Mouse (Mus musculus): ENCODE results near the gene Sox6. TPM values are rescaled to one million over a fixed set of nuclear protein-coding genes. Genes with fewer than 3 reads are reported as not detected.
A peak's percentile ranks its signal among the peaks of the same experiment; 100 is the strongest.

The Sox6 gene
- polyA plus RNA-seq, 1 experiment from 2014 or later: 33.0 TPM

- Histone ChIP-seq H3K4me1 (replicated peaks; ENCODE audit: control insufficient read depth, insufficient read depth, low read length) (peaks cover 20% of the 10 kb centered on the region), H3K9ac (ENCODE audit: low read length) (no peak overlapping the region), H3K36me3 (ENCODE audit: control insufficient read depth, insufficient read depth, low read length) (no peaks in the 10 kb centered on the region), H3K9me3 (ENCODE audit: control insufficient read depth, low read length) (no peaks in the 10 kb centered on the region), H3K4me2 (ENCODE audit: low read length) (no peak overlapping the region), H3K27ac (ENCODE audit: low read depth) (no peak overlapping the region), H3K27me3 (replicated peaks; ENCODE audit: control insufficient read depth, insufficient read depth, low read length) (no peaks in the 10 kb centered on the region), H3K4me3 (ENCODE audit: low read depth, low read length) (no peak overlapping the region)
- DNase-seq (ENCODE audit: low spot score) (no peak), ATAC-seq (replicated peaks; ENCODE audit: low FRiP score, low TSS enrichment, low read depth) (no peak)
- 41% methylated on average over 5 of the region's 5 CpGs for WGBS
These were observed 286.4 kb downstream of the Sox6 start for GRCm38 (mm10) chr7:115752121-115752634.

DNA sequence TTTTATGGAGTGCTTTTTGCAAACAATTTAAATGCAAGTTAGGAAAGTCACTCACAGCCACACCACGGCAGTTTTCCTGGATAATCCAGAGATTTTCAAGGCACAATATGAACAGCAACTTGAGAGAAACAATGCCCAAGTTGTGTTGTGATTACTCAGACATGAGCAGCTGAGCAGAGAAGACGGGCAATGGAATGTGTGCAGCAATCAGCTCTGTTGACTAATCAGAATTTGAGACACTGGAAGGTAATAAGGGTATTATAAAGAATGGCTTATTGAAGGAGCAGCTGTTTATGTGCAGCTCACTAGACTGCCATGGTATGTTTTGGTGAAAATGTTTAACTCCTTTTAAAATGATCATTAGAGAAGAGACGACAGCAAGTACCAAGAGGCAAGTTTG, 287.5 kb downstream of the Sox6 start:
- Histone ChIP-seq H3K4me1 (replicated peaks; ENCODE audit: control insufficient read depth, insufficient read depth, low read length) (peaks cover 20% of the 10 kb centered on the region), H3K4me2 (ENCODE audit: low read length) (no peak overlapping the region), H3K9me3 (ENCODE audit: control insufficient read depth, low read length) (no peaks in the 10 kb centered on the region), H3K4me3 (ENCODE audit: low read depth, low read length) (no peak overlapping the region), H3K9ac (ENCODE audit: low read length) (no peak overlapping the region), H3K27ac (ENCODE audit: low read depth) (no peak overlapping the region), H3K36me3 (ENCODE audit: control insufficient read depth, insufficient read depth, low read length) (no peaks in the 10 kb centered on the region), H3K27me3 (replicated peaks; ENCODE audit: control insufficient read depth, insufficient read depth, low read length) (no peaks in the 10 kb centered on the region)
- ATAC-seq (replicated peaks; ENCODE audit: low FRiP score, low TSS enrichment, low read depth): no peak
- DNase-seq (ENCODE audit: low spot score): no peak
- 24% methylated on average over 3 of the region's 3 CpGs for WGBS

DNA sequence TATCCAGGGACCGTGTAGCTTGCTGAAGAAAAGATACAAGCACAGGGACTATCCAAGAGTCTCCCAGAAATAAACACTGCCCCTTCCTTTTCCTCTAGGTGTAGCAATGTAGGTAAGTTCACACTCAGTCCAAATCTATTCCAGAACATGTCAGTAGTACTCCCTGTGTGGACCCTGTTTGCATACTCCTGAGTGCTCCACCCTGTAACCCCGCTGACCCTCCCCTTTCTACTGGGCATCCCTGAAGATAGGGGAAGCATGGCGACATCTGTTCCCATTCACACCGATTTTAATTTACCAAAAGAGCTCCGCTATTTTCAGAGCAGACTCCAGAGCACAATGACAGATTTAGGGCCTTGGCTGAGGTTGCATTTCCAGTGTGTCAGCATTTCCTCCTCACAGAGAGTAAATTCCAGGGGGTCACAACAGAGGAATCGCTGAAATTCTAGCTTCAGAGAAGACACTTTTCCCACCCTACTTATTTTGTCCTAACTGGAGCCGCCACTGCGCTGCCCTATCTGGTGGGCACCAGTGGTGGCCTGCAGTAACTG, 288.2 kb downstream of the Sox6 start:
- Histone ChIP-seq H3K9ac (ENCODE audit: low read length) (no peak overlapping the region), H3K4me1 (replicated peaks; ENCODE audit: control insufficient read depth, insufficient read depth, low read length) (peaks cover 20% of the 10 kb centered on the region), H3K36me3 (ENCODE audit: control insufficient read depth, insufficient read depth, low read length) (no peaks in the 10 kb centered on the region), H3K9me3 (ENCODE audit: control insufficient read depth, low read length) (no peaks in the 10 kb centered on the region), H3K27me3 (replicated peaks; ENCODE audit: control insufficient read depth, insufficient read depth, low read length) (no peaks in the 10 kb centered on the region), H3K4me2 (ENCODE audit: low read length) (no peak overlapping the region), H3K27ac (ENCODE audit: low read depth) (0 out of 2 replicates have a peak overlapping the region, but pooled peaks have one; percentile 16), H3K4me3 (ENCODE audit: low read depth, low read length) (no peak overlapping the region)
- ATAC-seq (replicated peaks; ENCODE audit: low FRiP score, low TSS enrichment, low read depth) (no peak), DNase-seq (ENCODE audit: low spot score) (no peak)
- 33% methylated on average over 8 of the region's 8 CpGs for WGBS

DNA sequence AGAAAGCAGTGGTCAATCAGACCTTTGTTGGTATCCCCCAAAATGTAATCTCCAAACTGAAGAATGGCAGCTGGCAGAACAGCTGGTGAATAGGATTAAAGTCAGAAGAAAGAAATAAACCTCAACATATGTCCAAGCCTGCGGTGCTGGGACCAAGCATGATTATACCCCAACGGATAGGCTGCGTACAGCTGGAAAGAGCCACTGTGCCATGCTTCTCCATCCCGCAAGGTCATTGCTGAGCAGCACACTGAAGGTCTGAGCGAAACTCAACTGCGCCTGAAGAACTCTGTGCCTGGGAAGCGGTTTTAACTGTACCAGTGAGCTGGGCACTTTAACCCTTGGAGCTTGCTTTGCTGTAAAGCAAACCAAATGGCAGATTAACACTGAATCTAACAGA, 291.1 kb downstream of the Sox6 start:
- Histone ChIP-seq H3K9ac (ENCODE audit: low read length) (no peak overlapping the region), H3K9me3 (ENCODE audit: control insufficient read depth, low read length) (no peaks in the 10 kb centered on the region), H3K27ac (ENCODE audit: low read depth) (no peak overlapping the region), H3K4me2 (ENCODE audit: low read length) (no peak overlapping the region), H3K27me3 (replicated peaks; ENCODE audit: control insufficient read depth, insufficient read depth, low read length) (no peaks in the 10 kb centered on the region), H3K36me3 (ENCODE audit: control insufficient read depth, insufficient read depth, low read length) (no peaks in the 10 kb centered on the region), H3K4me3 (ENCODE audit: low read depth, low read length) (no peak overlapping the region), H3K4me1 (replicated peaks; ENCODE audit: control insufficient read depth, insufficient read depth, low read length) (peaks cover 20% of the 10 kb centered on the region)
- ATAC-seq (replicated peaks; ENCODE audit: low FRiP score, low TSS enrichment, low read depth) (no peak), DNase-seq (ENCODE audit: low spot score) (no peak)
- 54% methylated on average over 7 of the region's 7 CpGs for WGBS

GRCm38 (mm10) chr7:115745672-115746253, 292.8 kb downstream of the Sox6 start:
- no peak for ATAC-seq (replicated peaks; ENCODE audit: low FRiP score, low TSS enrichment, low read depth)
- Histone ChIP-seq H3K4me1 (replicated peaks; ENCODE audit: control insufficient read depth, insufficient read depth, low read length) (peaks cover 12% of the 10 kb centered on the region), H3K4me3 (ENCODE audit: low read depth, low read length) (no peak overlapping the region), H3K27ac (ENCODE audit: low read depth) (no peak overlapping the region), H3K4me2 (ENCODE audit: low read length) (no peak overlapping the region), H3K27me3 (replicated peaks; ENCODE audit: control insufficient read depth, insufficient read depth, low read length) (no peaks in the 10 kb centered on the region), H3K9ac (ENCODE audit: low read length) (no peak overlapping the region), H3K9me3 (ENCODE audit: control insufficient read depth, low read length) (no peaks in the 10 kb centered on the region), H3K36me3 (ENCODE audit: control insufficient read depth, insufficient read depth, low read length) (no peaks in the 10 kb centered on the region)
- 76% methylated on average over 4 of the region's 4 CpGs for WGBS
- no peak for DNase-seq (ENCODE audit: low spot score)

- 77% methylated on average over 7 of the region's 7 CpGs for WGBS
- H3K9ac ChIP-seq (ENCODE audit: low read length): no peak overlapping the region
These were observed 304.5 kb downstream of the Sox6 start for GRCm38 (mm10) chr7:115734137-115734536.

DNA sequence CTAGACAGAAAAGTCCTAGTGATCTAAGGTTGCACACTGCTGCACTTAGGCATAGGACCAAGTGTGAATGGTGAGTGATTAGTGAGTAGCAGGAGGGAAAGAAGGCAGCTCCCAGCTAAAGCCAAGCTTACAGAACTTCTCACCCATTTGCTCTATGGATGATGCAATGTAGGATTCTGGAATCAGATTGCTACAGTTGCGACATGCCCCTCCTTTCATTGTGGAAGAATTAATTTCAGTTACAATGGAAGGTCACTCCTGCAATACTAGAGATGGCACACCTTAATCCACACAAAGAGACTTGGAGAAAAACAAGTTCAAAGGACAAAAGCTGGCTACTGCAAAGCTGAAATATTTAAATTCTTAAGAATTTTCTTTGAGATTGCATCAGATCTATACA, 305.8 kb downstream of the Sox6 start:
- 80% methylated on average over 1 of the region's 1 CpGs for WGBS
- Histone ChIP-seq H3K9me3 (ENCODE audit: control insufficient read depth, low read length) (no peaks in the 10 kb centered on the region), H3K36me3 (ENCODE audit: control insufficient read depth, insufficient read depth, low read length) (no peaks in the 10 kb centered on the region), H3K4me3 (ENCODE audit: low read depth, low read length) (no peak overlapping the region), H3K4me1 (replicated peaks; ENCODE audit: control insufficient read depth, insufficient read depth, low read length) (no peaks in the 10 kb centered on the region), H3K9ac (ENCODE audit: low read length) (no peak overlapping the region), H3K27ac (ENCODE audit: low read depth) (no peak overlapping the region), H3K4me2 (ENCODE audit: low read length) (no peak overlapping the region), H3K27me3 (replicated peaks; ENCODE audit: control insufficient read depth, insufficient read depth, low read length) (no peaks in the 10 kb centered on the region)
- ATAC-seq (replicated peaks; ENCODE audit: low FRiP score, low TSS enrichment, low read depth) (no peak), DNase-seq (ENCODE audit: low spot score) (no peak)

More at GRCm38 (mm10) chr7:115734137-115734536, 304.5 kb downstream of the Sox6 start:
- no peak for DNase-seq (ENCODE audit: low spot score)
- no peak overlapping the region for H3K4me3 ChIP-seq (ENCODE audit: low read depth, low read length)
- no peak overlapping the region for H3K27ac ChIP-seq (ENCODE audit: low read depth)
- ATAC-seq (replicated peaks; ENCODE audit: low FRiP score, low TSS enrichment, low read depth): no peak
- no peaks in the 10 kb centered on the region for H3K27me3 ChIP-seq (replicated peaks; ENCODE audit: control insufficient read depth, insufficient read depth, low read length)
- H3K36me3 ChIP-seq (ENCODE audit: control insufficient read depth, insufficient read depth, low read length): no peaks in the 10 kb centered on the region
- H3K9me3 ChIP-seq (ENCODE audit: control insufficient read depth, low read length): no peaks in the 10 kb centered on the region
- no peaks in the 10 kb centered on the region for H3K4me1 ChIP-seq (replicated peaks; ENCODE audit: control insufficient read depth, insufficient read depth, low read length)
- H3K4me2 ChIP-seq (ENCODE audit: low read length): no peak overlapping the region

DNA sequence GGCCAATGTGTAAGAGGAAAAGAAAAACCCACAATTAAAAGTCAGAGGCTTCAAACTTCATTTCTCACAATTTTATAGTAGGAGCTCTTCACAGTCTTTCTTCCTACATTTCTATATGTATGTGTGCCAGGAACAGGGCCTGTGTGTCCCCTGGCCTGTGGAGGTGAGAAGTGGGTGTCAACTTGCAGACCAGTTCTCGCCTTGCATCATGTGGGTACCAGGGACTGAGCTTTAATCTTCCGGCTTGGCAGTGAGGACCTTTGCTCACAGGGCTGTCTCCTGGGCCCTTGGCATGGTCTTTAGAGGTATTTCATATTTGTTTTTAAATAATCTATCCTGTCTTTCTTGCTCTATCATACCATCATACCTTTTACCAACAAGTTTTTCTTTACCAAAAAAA, 311.8 kb downstream of the Sox6 start:
- H3K27me3 ChIP-seq (replicated peaks; ENCODE audit: control insufficient read depth, insufficient read depth, low read length): no peaks in the 10 kb centered on the region
- no peak overlapping the region for H3K4me3 ChIP-seq (ENCODE audit: low read depth, low read length)
- WGBS: 76% methylated on average over 2 of the region's 2 CpGs
- H3K4me2 ChIP-seq (ENCODE audit: low read length): no peak overlapping the region
- no peaks in the 10 kb centered on the region for H3K9me3 ChIP-seq (ENCODE audit: control insufficient read depth, low read length)
- no peaks in the 10 kb centered on the region for H3K36me3 ChIP-seq (ENCODE audit: control insufficient read depth, insufficient read depth, low read length)
- no peak overlapping the region for H3K9ac ChIP-seq (ENCODE audit: low read length)
- 0 out of 2 replicates have a peak, but pooled peaks cover 3% of the 10 kb centered on the region for H3K4me1 ChIP-seq (replicated peaks; ENCODE audit: control insufficient read depth, insufficient read depth, low read length)
- no peak overlapping the region for H3K27ac ChIP-seq (ENCODE audit: low read depth)
- DNase-seq (ENCODE audit: low spot score) (no peak), ATAC-seq (replicated peaks; ENCODE audit: low FRiP score, low TSS enrichment, low read depth) (no peak)

DNA sequence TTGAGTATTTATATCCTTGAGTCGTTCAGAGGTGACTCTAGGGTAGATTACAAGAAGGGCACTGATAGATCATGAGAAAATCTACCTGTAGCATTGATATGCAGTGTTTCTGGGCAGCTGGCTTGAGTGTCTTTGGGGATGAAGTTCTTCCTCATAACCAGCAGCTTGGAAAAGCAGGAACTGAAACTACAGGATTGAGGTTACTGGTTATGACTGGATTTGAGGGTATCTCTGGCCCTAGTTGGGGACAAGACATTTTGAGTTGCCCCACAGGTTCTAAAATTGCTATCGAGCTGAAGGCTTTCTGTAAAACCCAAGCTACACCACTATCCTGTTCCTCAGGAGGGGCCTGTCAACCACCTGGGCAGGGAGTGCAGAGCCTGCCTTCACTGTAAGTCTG, 314.2 kb downstream of the Sox6 start:
- no peak overlapping the region for H3K4me3 ChIP-seq (ENCODE audit: low read depth, low read length)
- no peaks in the 10 kb centered on the region for H3K27me3 ChIP-seq (replicated peaks; ENCODE audit: control insufficient read depth, insufficient read depth, low read length)
- no peak overlapping the region for H3K4me2 ChIP-seq (ENCODE audit: low read length)
- H3K4me1 ChIP-seq (replicated peaks; ENCODE audit: control insufficient read depth, insufficient read depth, low read length): 0 out of 2 replicates have a peak, but pooled peaks cover 7% of the 10 kb centered on the region
- no peak overlapping the region for H3K9ac ChIP-seq (ENCODE audit: low read length)
- H3K9me3 ChIP-seq (ENCODE audit: control insufficient read depth, low read length): no peaks in the 10 kb centered on the region
- ATAC-seq (replicated peaks; ENCODE audit: low FRiP score, low TSS enrichment, low read depth): no peak
- H3K36me3 ChIP-seq (ENCODE audit: control insufficient read depth, insufficient read depth, low read length): no peaks in the 10 kb centered on the region
- no peak for DNase-seq (ENCODE audit: low spot score)
- WGBS: 94% methylated on average over 2 of the region's 2 CpGs
- no peak overlapping the region for H3K27ac ChIP-seq (ENCODE audit: low read depth)

Measured in intestine, embryonic 14.5 days (tissue).